Mouse (Mus musculus) kidney, postnatal 4 days (tissue): Measurements from ENCODE around the gene Ormdl3.
"Not testable (repeated sequence)": the region's sequence is repeated elsewhere in the genome, so short reads cannot be mapped to it uniquely, and the experiment has no call there.

Source experiments
- DNase-seq, 2 experiments: peaks; one replicate each; pipeline ENCODE4 v3.0.0; 2021; ENCODE audit warnings: mixed read lengths in 2 of 2

Gene Ormdl3

GRCm38 (mm10) chr11:98586892-98587563 is at the start of gene Ormdl3:
Gene Ormdl3 (minus strand): TSS chr11:98587368.
- peak; percentile 99 to 100 for DNase-seq

GRCm38 (mm10) chr11:98635312-98635970 is 48.3 kb upstream of the Ormdl3 start:
- DNase-seq = peak; percentile 48 to 62

DNA sequence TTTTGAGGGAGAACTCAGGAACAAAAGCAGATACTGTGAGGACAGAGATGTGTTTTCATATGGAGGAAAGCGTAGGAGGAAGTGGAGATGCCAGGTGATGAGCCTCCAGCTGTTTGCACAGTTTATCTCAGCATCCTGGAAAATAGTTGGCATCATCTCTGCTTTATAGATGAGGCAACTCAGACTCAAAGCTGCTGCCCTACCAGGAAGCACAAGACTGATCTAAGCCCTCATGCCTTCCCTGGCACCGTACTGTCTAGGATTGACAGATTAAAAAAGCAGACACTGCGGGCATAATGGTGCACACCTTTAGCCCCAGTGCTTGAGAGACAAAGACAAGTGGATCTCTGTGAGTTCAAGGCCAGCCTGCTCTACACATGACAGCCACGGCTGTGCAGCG is 43.5 kb upstream of the Ormdl3 start:
- DNase-seq = no peak

DNA sequence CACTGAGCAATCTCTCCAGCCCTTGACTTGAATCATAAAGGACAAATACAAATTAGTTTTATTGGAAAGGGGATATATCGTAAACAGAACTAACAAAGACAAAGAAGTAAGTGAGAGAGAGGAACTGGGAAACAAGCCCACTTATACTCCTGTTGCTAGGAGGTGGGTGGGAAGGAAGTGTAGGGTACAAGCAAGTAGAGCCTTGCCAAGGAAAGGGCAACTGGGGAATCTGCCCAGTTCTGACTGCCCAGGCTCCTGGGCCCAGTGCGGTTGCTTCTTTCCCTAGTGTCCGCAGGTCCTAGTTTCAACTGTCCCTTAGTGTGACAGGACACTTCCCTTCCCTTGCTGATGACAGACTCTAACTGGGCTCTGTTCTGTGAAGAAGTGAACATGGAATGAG is 41.5 kb upstream of the Ormdl3 start:
- DNase-seq = no peak

- DNase-seq = no peak
Observed at GRCm38 (mm10) chr11:98625611-98626410, 38.6 kb upstream of the Ormdl3 start, which contains the start of the genes Gm12355 and Gsdma3. Gene Gm12355 (minus strand): TSS chr11:98625661. Gene Gsdma3 (plus strand): TSS chr11:98626360.

GRCm38 (mm10) chr11:98624381-98624780 is 37.2 kb upstream of the Ormdl3 start:
- DNase-seq = not testable (repeated sequence)

DNA sequence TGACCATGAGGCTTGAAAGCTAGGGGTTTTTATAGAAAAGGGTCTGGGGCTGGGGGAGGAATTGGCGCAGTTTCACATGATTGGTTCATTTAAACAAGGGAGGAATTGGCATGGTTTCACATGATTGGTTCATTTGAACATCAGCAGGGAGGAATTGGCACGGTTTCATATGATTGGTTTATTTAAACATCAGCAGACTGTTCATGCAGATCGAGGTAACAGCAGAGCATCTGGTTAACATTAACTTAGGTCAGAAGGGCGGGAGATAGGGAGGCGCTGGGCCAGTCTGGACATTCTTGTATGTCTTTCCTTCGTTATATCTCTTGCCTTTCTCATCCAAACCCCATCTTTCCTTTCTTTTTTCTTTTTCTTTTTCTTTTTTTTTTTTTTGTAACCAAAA is 36.8 kb upstream of the Ormdl3 start:
- DNase-seq = not testable (repeated sequence)

GRCm38 (mm10) chr11:98620791-98621190 is 33.6 kb upstream of the Ormdl3 start:
- no peak for DNase-seq

GRCm38 (mm10) chr11:98606763-98607162 is 19.6 kb upstream of the Ormdl3 start:
- DNase-seq = peak in 1 of 2 experiments; percentile 54

GRCm38 (mm10) chr11:98604911-98605310 is 17.7 kb upstream of the Ormdl3 start:
- not testable (repeated sequence) for DNase-seq

- no peak for DNase-seq
Observed at GRCm38 (mm10) chr11:98603953-98604352, 16.8 kb upstream of the Ormdl3 start.

GRCm38 (mm10) chr11:98602090-98602690 is 15.0 kb upstream of the Ormdl3 start:
- peak; percentile 74 to 82 for DNase-seq

DNA sequence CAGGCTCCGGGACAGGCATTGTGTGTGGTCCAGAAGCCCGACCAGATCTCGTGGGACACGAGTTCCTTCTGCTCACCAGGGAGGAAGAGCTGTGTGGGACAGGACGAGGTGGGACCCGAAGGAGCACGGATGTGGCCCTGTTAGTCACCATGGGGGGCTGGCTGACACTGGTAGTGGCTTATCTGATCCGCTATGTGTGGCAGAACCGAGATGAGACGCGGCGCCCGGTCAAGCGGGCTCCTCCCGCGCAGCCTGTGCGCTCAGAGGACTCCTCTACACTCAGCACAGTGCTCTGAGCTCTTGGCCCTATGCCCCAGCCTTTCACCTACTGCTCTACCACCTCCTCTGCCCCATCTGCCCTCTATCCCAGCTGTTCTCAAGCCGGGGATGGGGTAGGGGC is 12.1 kb upstream of the Ormdl3 start:
- no peak for DNase-seq

DNA sequence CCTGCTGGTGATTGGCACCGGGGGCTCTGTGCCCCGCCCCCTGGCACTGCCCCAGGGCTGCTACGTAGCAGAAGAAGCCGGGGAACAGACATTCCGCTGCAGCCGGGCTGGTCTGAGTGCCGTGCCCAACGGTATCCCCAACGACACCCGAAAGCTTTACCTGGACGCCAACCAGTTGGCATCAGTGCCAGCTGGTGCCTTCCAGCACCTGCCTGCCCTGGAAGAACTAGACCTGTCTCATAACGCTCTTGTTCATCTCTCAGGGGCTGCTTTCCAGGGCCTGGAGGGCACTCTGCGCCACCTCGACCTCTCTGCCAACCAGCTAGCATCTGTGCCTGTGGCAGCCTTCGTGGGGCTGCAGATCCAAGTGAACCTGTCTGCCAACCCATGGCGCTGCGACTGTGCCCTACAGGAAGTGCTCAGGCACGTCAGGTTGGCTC is 11.7 kb upstream of the Ormdl3 start:
- no peak for DNase-seq

GRCm38 (mm10) chr11:98597991-98598390 is 10.8 kb upstream of the Ormdl3 start, which contains the start of gene Lrrc3c:
Gene Lrrc3c (plus strand): TSS chr11:98598291.
- no peak for DNase-seq

DNA sequence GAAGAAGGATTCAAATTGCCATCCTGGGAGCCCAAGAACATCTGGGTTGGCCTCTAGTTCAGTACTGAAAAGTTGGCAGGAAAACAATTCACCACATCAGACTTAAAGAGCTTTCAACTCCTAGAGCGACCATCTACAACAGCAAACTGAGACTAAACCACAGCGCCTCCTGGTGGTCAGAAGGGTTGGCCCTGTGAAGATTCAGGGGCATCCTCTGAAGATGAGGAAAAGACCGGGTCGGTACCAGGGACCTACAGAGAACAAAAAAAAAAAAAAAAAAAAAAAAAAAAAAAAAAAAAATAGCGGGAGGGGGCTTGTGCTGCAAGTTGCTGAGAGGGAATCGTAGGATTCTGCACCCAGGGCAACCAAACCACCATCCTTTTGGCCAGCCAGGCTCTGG is 10.2 kb upstream of the Ormdl3 start:
- DNase-seq = peak; percentile 81 to 83

DNA sequence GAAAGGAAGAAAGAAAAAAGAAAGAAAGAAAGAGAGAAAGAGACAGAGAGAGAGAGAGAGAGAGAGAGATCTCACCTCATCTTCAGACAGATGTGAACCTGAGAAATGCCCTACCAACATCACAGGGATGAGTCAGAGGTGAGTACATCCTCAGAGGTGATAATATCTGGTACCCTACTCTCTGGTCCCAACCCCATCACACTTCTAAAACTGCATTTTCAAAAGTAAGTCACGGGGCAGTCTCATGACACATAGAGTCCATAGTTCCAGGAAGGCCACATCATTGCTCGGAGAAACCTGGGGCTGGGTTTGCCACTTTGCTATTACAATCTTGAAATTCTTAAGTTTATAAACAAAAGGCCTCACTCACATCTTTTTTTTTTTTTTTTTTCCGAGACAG is 8.8 kb upstream of the Ormdl3 start:
- no peak for DNase-seq

- DNase-seq = no peak
Observed at GRCm38 (mm10) chr11:98595473-98595872, 8.3 kb upstream of the Ormdl3 start.

DNA sequence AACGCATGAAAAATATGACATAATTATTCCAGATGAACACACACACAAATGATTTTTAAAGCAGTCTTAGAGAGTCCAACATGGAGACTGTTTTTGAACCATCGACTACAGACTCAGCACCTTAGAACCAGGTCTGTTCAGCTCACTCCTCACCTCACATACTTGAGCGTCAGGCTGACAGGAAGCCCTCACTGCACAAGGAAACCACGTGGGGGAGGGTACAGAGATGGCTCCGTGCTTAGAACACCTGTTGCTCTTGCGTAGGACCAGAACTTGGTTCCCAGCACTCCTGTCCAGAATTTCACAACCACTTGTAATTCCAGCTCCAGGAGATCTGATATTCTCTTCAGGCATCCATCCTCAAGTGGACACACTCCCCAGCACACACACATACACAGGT is 7.9 kb upstream of the Ormdl3 start:
- DNase-seq = no peak

DNA sequence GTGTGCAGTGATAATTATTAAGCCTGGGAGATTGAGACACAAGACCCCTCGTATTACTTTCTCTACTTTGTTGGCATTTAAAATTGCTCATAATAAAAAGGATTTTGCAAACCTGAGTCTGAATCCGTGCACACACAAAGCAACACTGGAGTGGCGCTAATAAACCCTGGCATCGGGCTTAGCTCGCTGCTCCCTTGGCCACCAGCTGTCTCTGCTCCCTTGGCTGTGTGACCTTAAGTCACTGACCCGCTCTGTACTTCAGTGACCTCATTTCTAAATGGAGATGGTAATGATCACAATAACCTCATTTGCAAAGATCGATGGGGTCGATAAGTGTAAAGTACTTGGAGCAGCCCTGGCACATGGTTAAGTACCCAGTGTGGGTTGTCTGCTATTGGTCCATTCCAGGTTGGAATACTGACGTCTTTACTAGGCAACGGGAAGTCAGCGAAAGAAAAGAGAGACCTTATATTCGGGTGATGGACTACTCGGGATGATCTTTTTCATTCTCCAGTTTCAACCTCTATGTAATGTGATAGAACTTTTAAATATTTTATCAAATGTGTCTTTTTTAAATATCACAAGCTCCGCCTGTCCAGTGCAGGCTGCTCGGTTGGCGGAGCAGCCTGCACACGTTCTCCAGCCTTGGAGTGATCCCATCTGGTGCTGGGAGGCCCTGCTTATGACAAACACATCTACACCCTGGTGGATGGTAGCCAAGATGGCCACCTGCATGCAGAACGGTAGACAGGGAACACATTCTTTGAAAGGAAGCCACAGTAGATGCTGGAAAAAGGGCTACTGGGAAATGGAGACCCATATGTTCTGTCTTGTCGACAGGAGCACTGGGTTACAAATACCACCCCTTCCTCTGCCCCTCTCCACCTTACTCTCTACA is 3.6 kb upstream of the Ormdl3 start:
- no peak for DNase-seq

- no peak for DNase-seq
Observed at GRCm38 (mm10) chr11:98589306-98589705, 2.1 kb upstream of the Ormdl3 start.

DNA sequence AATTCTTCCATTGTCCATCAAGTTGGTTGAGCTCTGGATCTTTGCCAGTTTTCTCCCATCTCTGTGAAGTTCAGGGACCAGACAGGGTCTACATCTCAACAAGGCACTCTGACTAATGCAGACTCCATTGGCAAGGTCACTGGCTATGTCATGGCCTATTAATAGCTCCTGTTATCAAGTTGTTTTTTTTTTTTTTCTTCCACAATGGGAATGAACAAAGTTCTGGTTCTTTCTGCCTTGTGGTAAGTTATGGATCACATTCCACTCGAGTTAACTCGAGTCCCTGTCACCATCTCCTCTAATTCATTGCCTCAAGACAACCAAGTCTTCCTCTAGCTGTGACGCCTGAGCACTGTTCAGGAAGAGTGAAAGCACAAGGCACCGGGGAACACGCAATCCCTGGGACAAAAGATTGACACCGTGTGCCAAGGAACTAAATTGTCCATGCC is 1.7 kb upstream of the Ormdl3 start:
- DNase-seq = no peak
